Mouse (Mus musculus) cerebellum, postnatal 25 days (tissue): ENCODE measurements at regions not wholly inside any gene's neighbourhood (a gene's known extent, or its start where the extent isn't known, plus 50 kb on each side); places are given as distances from the start of the nearest gene placed in this dataset.
A peak's percentile ranks its signal among the peaks of the same experiment; 100 is the strongest.

Source experiments
- DNase-seq, 2 experiments: peaks; one replicate each; pipeline ENCODE4 v3.0.0; 2021; ENCODE audit warnings: mixed read lengths in 2 of 2

DNA sequence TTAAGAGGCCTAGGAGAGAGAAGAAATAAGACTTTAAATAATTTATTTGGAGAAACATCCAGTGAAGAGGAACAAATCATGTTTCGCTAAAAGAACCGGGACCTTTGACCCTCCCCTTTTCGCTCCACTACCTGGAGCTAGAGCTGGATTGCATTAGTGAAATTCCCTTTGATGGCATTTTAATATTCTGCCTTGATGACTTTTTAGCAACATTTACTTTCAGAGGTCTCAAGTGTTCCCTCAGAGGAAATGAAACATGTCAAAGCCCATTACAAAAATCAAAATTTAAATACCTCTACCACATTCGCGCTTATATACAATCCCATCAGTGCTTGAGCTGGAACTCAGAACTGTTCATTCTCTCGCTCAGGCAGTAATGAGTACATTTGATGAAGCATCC lies 297.0 kb upstream of the Gm10295 start:
- no peak for DNase-seq

GRCm38 (mm10) chr7:71646944-71647343 lies 295.7 kb upstream of the Gm10295 start:
- no peak for DNase-seq

- peak in 1 of 2 experiments; percentile 4 for DNase-seq
Observed at GRCm38 (mm10) chr7:71623048-71623447, 271.8 kb upstream of the Gm10295 start.

- DNase-seq = peak in 1 of 2 experiments; percentile 7
Observed at GRCm38 (mm10) chr7:71603159-71603558, 251.9 kb upstream of the Gm10295 start.

DNA sequence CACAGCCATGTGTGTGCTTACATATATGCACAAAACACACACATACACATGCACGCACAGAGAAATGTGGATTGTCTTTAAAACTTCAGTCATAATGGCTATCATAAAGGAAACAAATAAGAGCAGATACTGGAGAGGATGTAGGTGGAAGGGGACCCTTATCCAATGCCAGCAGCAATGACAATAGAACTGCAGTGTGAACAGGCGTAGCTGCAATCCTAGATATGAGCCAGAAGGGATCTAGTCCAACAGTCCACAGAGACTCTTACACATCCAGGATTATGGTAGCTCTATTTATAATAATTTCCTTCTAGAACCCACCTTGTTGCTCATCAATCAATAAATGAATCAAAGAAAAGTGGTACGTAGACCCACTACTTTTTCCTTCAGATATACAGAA lies 245.5 kb upstream of the Gm10295 start:
- DNase-seq = no peak

- DNase-seq = no peak
Observed at GRCm38 (mm10) chr7:71587626-71588025, 236.3 kb upstream of the Gm10295 start.

DNA sequence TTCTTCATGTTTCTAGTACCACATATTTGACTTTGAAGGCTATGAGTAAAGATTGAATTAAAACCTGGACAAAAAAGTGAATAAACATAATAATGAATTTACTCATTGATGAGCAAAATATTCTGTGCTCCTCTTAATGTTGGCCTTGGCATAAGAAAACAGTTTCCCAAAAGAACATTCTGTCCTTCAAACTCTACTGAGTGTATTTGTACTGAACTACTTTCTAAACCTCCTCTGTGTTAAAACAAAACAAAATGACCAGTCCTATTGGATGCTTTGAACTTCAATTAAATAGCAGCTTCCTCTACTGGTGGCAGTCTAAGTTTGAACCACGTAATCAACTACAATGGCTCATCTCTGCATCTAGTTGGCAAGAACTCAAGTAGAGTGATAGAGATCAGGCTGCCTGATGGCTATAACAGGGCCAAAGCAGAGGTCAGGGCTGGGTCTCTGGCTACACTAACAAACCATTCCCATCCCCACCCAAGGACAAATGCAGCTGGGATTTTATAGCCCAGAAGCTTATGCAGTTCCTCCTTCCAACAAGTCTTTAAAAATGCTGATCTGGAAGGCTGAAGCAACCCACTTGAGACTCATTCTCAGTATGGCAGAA lies 232.3 kb upstream of the Gm10295 start:
- DNase-seq = no peak

- peak; percentile 7 to 12 for DNase-seq
Observed at GRCm38 (mm10) chr7:71581746-71582145, 230.5 kb upstream of the Gm10295 start.

GRCm38 (mm10) chr7:71560296-71560936 lies 209.1 kb upstream of the Gm10295 start:
- DNase-seq = no peak

DNA sequence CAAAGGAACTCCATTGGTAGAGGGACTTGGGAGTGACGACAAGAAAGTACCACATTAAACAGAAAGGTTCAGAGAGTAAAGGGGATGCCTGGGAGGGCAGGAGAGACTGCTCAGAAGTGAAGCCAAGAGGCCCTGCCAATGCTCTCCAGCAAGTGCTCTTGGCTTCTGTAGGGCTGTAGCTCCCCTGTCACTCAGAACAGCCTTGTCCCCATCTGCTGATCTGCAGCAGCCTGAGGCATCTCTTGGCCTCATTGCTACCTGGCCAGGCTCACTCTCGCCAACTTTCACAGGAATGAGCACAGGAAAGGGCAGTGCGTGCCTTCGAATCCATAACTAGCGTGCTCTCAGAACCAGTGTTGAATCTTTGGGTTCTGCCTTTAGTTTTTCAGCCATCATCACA lies 205.2 kb upstream of the Gm10295 start:
- DNase-seq = peak; percentile 71 to 79

DNA sequence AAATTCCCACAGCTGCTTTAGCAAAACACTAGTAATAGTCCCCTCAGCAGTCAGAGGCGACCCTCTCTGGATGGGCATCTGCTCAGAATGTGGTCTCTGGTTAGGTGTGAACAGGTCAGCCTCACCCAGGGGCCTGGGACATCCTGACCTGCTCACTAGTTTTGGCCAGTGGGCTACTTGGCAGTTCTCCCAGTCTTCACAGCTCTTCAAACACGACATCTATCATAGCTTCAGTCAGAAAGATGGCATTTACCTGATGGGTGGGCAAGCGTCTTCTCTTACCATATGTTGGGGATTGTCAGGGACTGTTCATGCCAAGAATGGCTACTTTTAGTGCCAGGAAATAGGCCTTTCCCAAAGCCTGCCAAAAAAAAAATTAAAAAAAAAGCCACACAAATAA lies 204.2 kb upstream of the Gm10295 start:
- DNase-seq = peak; percentile 63

- no peak for DNase-seq
Observed at GRCm38 (mm10) chr7:71546606-71547213, 195.4 kb upstream of the Gm10295 start.

- no peak for DNase-seq
Observed at GRCm38 (mm10) chr7:71541467-71541866, 190.2 kb upstream of the Gm10295 start.

GRCm38 (mm10) chr7:71533109-71533508 lies 181.8 kb upstream of the Gm10295 start:
- DNase-seq = no peak

GRCm38 (mm10) chr7:71531496-71531895 lies 180.2 kb upstream of the Gm10295 start:
- DNase-seq = no peak

DNA sequence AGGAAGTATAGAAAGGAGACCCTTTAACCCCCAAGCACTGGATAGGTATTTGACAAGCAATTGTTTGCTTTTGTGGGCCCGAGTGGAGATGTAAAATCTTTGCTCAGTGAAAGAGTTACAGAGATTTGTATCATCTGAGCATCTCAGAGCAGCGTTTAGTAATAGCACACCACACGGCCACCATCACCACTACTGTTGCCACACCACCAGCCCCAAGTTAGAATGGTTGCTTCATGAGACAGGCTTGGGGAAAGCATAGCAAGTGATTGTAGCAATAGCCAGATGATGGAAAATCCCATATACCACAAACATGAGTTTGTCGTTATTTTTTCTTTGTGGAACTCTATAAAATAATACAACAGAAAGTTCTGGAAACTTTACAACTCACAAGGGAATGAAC lies 179.6 kb upstream of the Gm10295 start:
- no peak for DNase-seq

DNA sequence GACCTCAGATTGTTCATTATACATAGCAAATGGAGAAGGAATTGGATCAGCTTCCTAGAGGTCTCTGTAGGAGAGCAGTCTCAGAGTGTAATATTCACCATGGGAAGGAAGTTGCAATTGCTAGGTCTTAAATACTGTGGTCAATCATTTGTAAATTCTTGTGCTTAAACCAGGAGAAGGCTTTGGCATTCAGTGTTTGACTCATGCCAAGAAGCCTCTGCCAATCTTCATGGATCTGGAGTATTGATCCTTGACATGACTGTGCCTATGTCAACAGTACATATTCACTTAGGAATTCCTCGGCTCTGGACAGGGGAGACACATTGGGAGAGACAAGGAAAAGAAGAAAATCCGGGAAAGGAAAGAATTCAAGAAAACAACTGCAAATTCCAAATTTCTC lies 174.9 kb upstream of the Gm10295 start:
- DNase-seq = no peak

- no peak for DNase-seq
Observed at GRCm38 (mm10) chr7:71524577-71525126, 173.4 kb upstream of the Gm10295 start.

DNA sequence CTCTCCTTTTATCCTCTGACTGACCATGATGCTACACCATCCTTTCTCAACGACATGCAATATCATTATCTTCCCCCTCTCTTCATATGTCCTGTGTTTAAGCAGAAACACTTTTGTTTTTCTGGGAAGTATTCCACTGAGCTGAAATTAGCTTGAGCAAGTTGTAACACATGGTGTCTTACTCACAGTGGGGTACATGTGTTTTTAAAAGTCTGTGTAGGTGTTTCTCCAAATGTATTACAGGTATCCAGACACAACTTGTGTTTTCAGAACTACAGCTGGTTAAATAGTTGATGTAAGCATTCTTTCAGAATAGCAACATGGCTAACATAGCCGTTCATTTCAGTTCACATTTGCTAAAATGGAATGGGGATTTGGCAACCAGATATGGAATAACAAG lies 172.8 kb upstream of the Gm10295 start:
- no peak for DNase-seq

- no peak for DNase-seq
Observed at GRCm38 (mm10) chr7:71507379-71507778, 156.1 kb upstream of the Gm10295 start.

GRCm38 (mm10) chr7:71500719-71501118 lies 149.4 kb upstream of the Gm10295 start:
- DNase-seq = no peak

- DNase-seq = no peak
Observed at GRCm38 (mm10) chr7:71498123-71498522, 146.8 kb upstream of the Gm10295 start.

DNA sequence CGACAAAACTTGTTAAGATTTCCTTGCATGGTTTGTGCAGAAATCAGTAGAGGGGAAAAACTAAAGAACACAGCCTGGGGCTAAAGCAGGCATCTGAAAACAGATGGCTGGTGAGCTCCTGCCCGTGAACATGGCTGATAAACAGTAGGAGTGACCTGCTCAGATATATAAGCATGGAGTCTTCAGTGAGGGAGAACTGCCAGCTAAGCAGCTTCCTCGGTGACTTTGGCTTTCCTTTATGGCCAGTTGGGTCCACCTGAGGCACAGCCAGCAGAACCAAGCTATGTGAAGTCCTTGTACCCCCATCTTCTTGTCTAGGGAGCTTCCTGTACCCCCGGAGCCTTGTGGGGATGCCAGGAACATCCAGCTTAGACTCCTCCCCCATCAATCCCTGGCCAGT lies 139.8 kb upstream of the Gm10295 start:
- peak; percentile 12 to 16 for DNase-seq

GRCm38 (mm10) chr7:71488016-71488650 lies 136.8 kb upstream of the Gm10295 start:
- DNase-seq = no peak
